Mouse (Mus musculus): ENCODE results near the gene Acss2. TPM values are rescaled to one million over a fixed set of nuclear protein-coding genes. Genes with fewer than 3 reads are reported as not detected.
A peak's percentile ranks its signal among the peaks of the same experiment; 100 is the strongest.

Acss2 gene
- 30.6 and 35.0 TPM in 2 replicates for polyA plus RNA-seq (2014; fragmentation: Nextera tagmentation; extraction: Ambion mirVana)

DNA sequence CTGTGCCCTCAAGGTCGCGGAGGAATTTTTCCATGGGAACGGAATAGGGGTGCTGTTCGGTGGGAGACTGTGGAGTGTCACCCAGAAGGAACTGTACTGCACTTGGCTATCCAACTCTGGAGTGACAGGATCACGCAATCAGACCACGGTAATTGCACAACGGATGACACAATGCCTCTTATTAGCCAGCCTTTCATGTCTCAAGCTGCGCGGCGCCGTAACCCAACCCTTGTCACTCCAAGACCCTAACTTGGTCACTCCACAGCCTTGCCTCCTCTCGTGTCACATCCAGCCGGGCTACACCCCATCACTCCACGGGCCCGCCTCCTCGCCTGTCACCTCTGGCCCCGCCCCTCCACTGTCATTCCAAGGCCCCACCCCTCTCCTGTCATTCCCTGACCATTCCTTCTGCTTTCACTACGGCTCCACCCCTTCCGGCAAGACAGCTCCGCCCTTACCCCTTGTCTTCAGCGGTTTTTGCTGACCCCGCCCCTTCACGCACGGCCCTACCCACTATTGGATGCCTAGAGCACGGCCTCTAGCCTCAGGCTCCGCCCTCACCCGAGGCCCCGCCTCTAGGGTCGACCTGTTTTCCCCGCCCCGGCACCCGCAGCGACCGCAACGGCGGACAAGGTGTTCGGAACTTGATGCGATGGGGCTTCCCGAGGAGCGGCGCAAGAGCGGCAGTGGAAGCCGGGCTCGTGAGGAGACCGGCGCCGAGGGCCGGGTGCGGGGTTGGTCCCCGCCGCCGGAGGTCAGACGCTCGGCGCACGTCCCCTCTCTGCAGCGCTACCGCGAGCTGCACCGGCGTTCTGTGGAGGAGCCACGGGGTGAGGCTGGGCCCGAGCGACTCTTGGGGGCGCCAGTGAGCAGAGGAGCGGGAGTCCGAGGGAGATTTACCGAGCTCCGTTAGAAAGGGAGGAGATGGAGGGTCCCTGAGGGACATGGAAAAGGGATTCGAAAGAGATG, at the start of gene Acss2, which contains the start of gene Ggt7:
Gene Acss2, plus strand, starts transcription at position 494 of the 969 bp plus-strand sequence.
Gene Ggt7, minus strand, starts transcription at position 783 of the 969 bp plus-strand sequence.
- peak within 1 kb of the TSS; percentile 83 for H3K4me2 ChIP-seq (ENCODE audit: low read depth, low read length)
- peak within 1 kb of the TSS; percentile 76 for H3K27ac ChIP-seq (ENCODE audit: low read depth, low read length)
- no peaks in the 10 kb centered on the region for H3K36me3 ChIP-seq (ENCODE audit: control insufficient read depth, insufficient read depth, low read length)
- H3K9ac ChIP-seq (replicated peaks; ENCODE audit: low read depth, low read length): peak within 1 kb of the TSS; percentile 60
- H3K27me3 ChIP-seq (ENCODE audit: control insufficient read depth, insufficient read depth, low read length): no peaks in the 10 kb centered on the region
- 3% methylated on average over 69 of the region's 70 CpGs for WGBS
- ATAC-seq (ENCODE audit: low read depth): peak; percentile 98
- H3K9me3 ChIP-seq (ENCODE audit: control insufficient read depth, low read length): no peaks in the 10 kb centered on the region
- H3K4me3 ChIP-seq (ENCODE audit: low read depth, low read length): peak within 1 kb of the TSS; percentile 70
- H3K4me1 ChIP-seq (ENCODE audit: control insufficient read depth, insufficient read depth, low read length): peaks cover 12% of the 10 kb centered on the region; the same call in 1 of the 2 replicates

- H3K27me3 ChIP-seq (ENCODE audit: control insufficient read depth, insufficient read depth, low read length): no peaks in the 10 kb centered on the region
- peak overlapping the region; percentile 85 for H3K4me3 ChIP-seq (ENCODE audit: low read depth, low read length)
- peaks cover 16% of the 10 kb centered on the region for H3K4me1 ChIP-seq (ENCODE audit: control insufficient read depth, insufficient read depth, low read length)
- H3K36me3 ChIP-seq (ENCODE audit: control insufficient read depth, insufficient read depth, low read length): no peaks in the 10 kb centered on the region
- H3K4me2 ChIP-seq (ENCODE audit: low read depth, low read length): peak overlapping the region; percentile 51
- peak overlapping the region; percentile 99 for H3K9ac ChIP-seq (replicated peaks; ENCODE audit: low read depth, low read length)
- WGBS: under 1% methylated on average over 50 of the region's 71 CpGs
- peak overlapping the region; percentile 90 for H3K27ac ChIP-seq (ENCODE audit: low read depth, low read length)
- peak; percentile 73 for ATAC-seq (ENCODE audit: low read depth)
- no peaks in the 10 kb centered on the region for H3K9me3 ChIP-seq (ENCODE audit: control insufficient read depth, low read length)
These were observed 44.8 kb upstream of the Acss2 start for GRCm38 (mm10) chr2:155472671-155473569.

DNA sequence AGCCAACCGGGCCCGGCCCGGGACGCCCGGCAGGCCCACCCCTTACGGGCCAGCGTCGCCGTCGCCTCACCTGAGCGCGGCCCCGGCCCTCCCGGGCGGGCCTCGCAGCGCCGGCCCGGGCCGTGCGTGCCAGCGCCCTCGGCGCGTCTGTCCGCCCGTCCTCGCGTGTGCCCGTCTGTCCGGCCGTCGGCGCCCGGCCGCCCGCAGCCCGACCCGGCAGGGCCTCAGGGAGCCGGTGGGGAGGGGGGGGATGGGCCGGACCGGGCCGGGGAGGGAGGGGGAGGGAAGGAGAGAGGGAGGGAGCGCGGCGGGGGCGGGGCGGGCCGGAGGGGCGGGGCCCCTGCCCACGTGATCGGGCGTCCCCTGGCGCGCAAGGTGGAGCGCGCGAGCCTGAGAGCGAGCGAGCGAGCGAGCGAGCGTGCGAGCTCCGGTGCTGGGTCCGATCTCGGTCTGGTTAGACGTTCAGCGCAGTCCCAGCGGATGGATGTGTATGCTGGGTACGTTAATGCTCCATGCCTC, 44.1 kb upstream of the Acss2 start, which contains the start of gene Ncoa6:
Gene Ncoa6, minus strand, starts transcription at position 325 of the 519 bp plus-strand sequence.
- peak within 1 kb of the TSS; percentile 90 for H3K27ac ChIP-seq (ENCODE audit: low read depth, low read length)
- no peaks in the 10 kb centered on the region for H3K27me3 ChIP-seq (ENCODE audit: control insufficient read depth, insufficient read depth, low read length)
- H3K36me3 ChIP-seq (ENCODE audit: control insufficient read depth, insufficient read depth, low read length): no peaks in the 10 kb centered on the region
- H3K9ac ChIP-seq (replicated peaks; ENCODE audit: low read depth, low read length): peak within 1 kb of the TSS; percentile 99
- peak within 1 kb of the TSS; percentile 51 for H3K4me2 ChIP-seq (ENCODE audit: low read depth, low read length)
- peak within 1 kb of the TSS; percentile 85 for H3K4me3 ChIP-seq (ENCODE audit: low read depth, low read length)
- peaks cover 16% of the 10 kb centered on the region for H3K4me1 ChIP-seq (ENCODE audit: control insufficient read depth, insufficient read depth, low read length)
- peak; percentile 80 for ATAC-seq (ENCODE audit: low read depth)
- under 1% methylated on average over 31 of the region's 72 CpGs for WGBS
- no peaks in the 10 kb centered on the region for H3K9me3 ChIP-seq (ENCODE audit: control insufficient read depth, low read length)

DNA sequence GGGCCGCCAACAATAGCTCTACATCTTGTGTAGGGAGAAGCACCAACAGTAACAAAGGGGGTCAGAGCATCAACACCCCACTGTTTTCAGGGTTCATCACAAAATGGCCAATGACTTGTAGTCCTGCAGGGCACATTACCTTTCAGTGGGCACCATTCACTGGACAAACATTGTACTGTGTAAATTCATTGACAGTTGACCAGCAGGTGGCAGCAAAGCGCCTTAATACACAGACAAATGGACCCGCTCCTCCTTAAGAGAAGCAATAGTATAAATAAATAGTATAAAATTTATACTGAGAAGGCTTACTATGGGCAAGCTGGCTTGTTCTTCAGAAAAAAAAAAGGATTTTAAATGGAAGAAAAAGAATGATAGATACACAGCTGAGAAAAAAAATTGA, 35.7 kb upstream of the Acss2 start:
- Histone ChIP-seq H3K4me2 (ENCODE audit: low read depth, low read length) (no peak overlapping the region), H3K36me3 (ENCODE audit: control insufficient read depth, insufficient read depth, low read length) (no peaks in the 10 kb centered on the region), H3K4me3 (ENCODE audit: low read depth, low read length) (no peak overlapping the region), H3K27me3 (ENCODE audit: control insufficient read depth, insufficient read depth, low read length) (no peaks in the 10 kb centered on the region), H3K4me1 (ENCODE audit: control insufficient read depth, insufficient read depth, low read length) (no peaks in the 10 kb centered on the region), H3K9me3 (ENCODE audit: control insufficient read depth, low read length) (no peaks in the 10 kb centered on the region), H3K9ac (replicated peaks; ENCODE audit: low read depth, low read length) (no peak overlapping the region), H3K27ac (ENCODE audit: low read depth, low read length) (no peak overlapping the region)
- no peak for ATAC-seq (ENCODE audit: low read depth)
- WGBS: 40% methylated on average over 3 of the region's 3 CpGs

GRCm38 (mm10) chr2:155490998-155491397, 26.8 kb upstream of the Acss2 start:
- H3K27me3 ChIP-seq (ENCODE audit: control insufficient read depth, insufficient read depth, low read length): no peaks in the 10 kb centered on the region
- H3K4me2 ChIP-seq (ENCODE audit: low read depth, low read length): no peak overlapping the region
- H3K4me1 ChIP-seq (ENCODE audit: control insufficient read depth, insufficient read depth, low read length): no peaks in the 10 kb centered on the region
- WGBS: 92% methylated on average over 6 of the region's 6 CpGs
- no peak overlapping the region for H3K9ac ChIP-seq (replicated peaks; ENCODE audit: low read depth, low read length)
- no peak overlapping the region for H3K4me3 ChIP-seq (ENCODE audit: low read depth, low read length)
- H3K27ac ChIP-seq (ENCODE audit: low read depth, low read length): no peak overlapping the region
- no peaks in the 10 kb centered on the region for H3K9me3 ChIP-seq (ENCODE audit: control insufficient read depth, low read length)
- H3K36me3 ChIP-seq (ENCODE audit: control insufficient read depth, insufficient read depth, low read length): peaks cover 14% of the 10 kb centered on the region; the same call in 1 of the 2 replicates
- no peak for ATAC-seq (ENCODE audit: low read depth)

DNA sequence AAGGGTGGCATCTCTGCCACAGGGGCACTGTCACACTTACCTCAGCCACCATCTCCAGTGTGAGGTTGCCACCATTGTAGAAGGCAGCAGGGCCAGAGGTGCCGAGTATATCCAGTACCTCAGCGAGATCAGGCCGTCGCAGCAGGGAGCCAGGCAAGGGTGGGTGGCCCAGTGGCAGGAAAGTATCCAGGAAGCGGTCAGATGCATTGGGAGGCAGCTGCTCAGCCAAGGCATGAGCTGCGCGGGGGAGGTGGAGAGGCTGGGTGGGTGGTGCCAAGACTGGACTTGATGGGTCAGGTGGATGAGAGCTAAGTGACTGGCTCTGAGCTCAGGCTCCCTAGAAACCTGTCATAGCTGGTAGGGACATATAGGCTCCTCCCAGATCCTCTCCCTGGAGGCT, 15.2 kb upstream of the Acss2 start:
- H3K4me2 ChIP-seq (ENCODE audit: low read depth, low read length): no peak overlapping the region
- H3K36me3 ChIP-seq (ENCODE audit: control insufficient read depth, insufficient read depth, low read length): peaks cover 27% of the 10 kb centered on the region; the same call in 1 of the 2 replicates
- 88% methylated on average over 7 of the region's 7 CpGs for WGBS
- no peaks in the 10 kb centered on the region for H3K4me1 ChIP-seq (ENCODE audit: control insufficient read depth, insufficient read depth, low read length)
- no peak overlapping the region for H3K9ac ChIP-seq (replicated peaks; ENCODE audit: low read depth, low read length)
- no peaks in the 10 kb centered on the region for H3K9me3 ChIP-seq (ENCODE audit: control insufficient read depth, low read length)
- no peak overlapping the region for H3K4me3 ChIP-seq (ENCODE audit: low read depth, low read length)
- H3K27ac ChIP-seq (ENCODE audit: low read depth, low read length): no peak overlapping the region
- H3K27me3 ChIP-seq (ENCODE audit: control insufficient read depth, insufficient read depth, low read length): no peaks in the 10 kb centered on the region
- no peak for ATAC-seq (ENCODE audit: low read depth)

- Histone ChIP-seq H3K36me3 (ENCODE audit: control insufficient read depth, insufficient read depth, low read length) (peaks cover 18% of the 10 kb centered on the region; the same call in 1 of the 2 replicates), H3K9ac (replicated peaks; ENCODE audit: low read depth, low read length) (no peak overlapping the region), H3K9me3 (ENCODE audit: control insufficient read depth, low read length) (no peaks in the 10 kb centered on the region), H3K4me3 (ENCODE audit: low read depth, low read length) (no peak overlapping the region), H3K4me2 (ENCODE audit: low read depth, low read length) (no peak overlapping the region), H3K27me3 (ENCODE audit: control insufficient read depth, insufficient read depth, low read length) (no peaks in the 10 kb centered on the region), H3K4me1 (ENCODE audit: control insufficient read depth, insufficient read depth, low read length) (no peaks in the 10 kb centered on the region), H3K27ac (ENCODE audit: low read depth, low read length) (no peak overlapping the region)
- 76% methylated on average over 13 of the region's 13 CpGs for WGBS
- ATAC-seq (ENCODE audit: low read depth): no peak
These were observed 13.1 kb upstream of the Acss2 start for GRCm38 (mm10) chr2:155504440-155505355.

DNA sequence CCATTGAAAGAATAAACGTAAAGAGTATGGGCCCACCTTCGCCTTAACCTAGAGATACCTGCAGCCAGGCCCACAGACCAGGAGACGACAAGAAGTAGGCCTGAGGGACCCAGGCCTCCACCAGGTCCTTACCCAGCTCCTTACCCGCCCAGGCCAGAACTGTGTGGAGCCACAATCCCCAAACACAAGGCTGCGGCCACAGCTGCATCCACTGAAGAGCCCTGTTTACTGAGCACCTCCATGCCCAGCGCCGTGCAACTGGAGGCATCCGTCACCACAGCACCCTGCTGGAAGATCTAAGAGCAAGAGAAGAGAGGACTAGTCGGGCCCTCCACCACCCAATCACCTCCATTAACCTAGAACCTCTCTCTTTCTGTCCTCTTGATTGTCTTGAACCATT, 11.9 kb upstream of the Acss2 start:
- 97% methylated on average over 9 of the region's 9 CpGs for WGBS
- Histone ChIP-seq H3K36me3 (ENCODE audit: control insufficient read depth, insufficient read depth, low read length) (peaks cover 18% of the 10 kb centered on the region; the same call in 1 of the 2 replicates), H3K4me2 (ENCODE audit: low read depth, low read length) (no peak overlapping the region), H3K9me3 (ENCODE audit: control insufficient read depth, low read length) (no peaks in the 10 kb centered on the region), H3K9ac (replicated peaks; ENCODE audit: low read depth, low read length) (no peak overlapping the region), H3K4me1 (ENCODE audit: control insufficient read depth, insufficient read depth, low read length) (no peaks in the 10 kb centered on the region), H3K27ac (ENCODE audit: low read depth, low read length) (no peak overlapping the region), H3K27me3 (ENCODE audit: control insufficient read depth, insufficient read depth, low read length) (no peaks in the 10 kb centered on the region), H3K4me3 (ENCODE audit: low read depth, low read length) (no peak overlapping the region)
- no peak for ATAC-seq (ENCODE audit: low read depth)

Measured in neural tube, embryonic 14.5 days (tissue).